Mouse (Mus musculus) Patski (cell line): ENCODE measurements around the gene Gm10718. TPM values are rescaled to one million over a fixed set of nuclear protein-coding genes. Genes with fewer than 3 reads are reported as not detected.
"Not testable (repeated sequence)": the region's sequence is repeated elsewhere in the genome, so short reads cannot be mapped to it uniquely, and the experiment has no call there.

Experiments used
- ATAC-seq: fragments of 100-300 bp; one replicate; pipeline ENCODE4 v1.8.0; 2021
- CTCF ChIA-PET: fragments of 350-600 bp; sonication (Branson Sonifier 250); formaldehyde crosslinking; loops from one replicate; lab custom pipeline; 2022; ENCODE audit warnings: inconsistent platforms; lab: Charles Lee
- POLR2A ChIA-PET: fragments of 350-600 bp; sonication (Branson Sonifier 250); formaldehyde crosslinking; loops from one replicate; lab custom pipeline; 2022; ENCODE audit warnings: antibody characterized with exemption, inconsistent platforms; lab: Charles Lee
- DNase-seq: peaks from one replicate; pipeline ENCODE4 v3.0.0-alpha.2; 2011; ENCODE audit warnings: low read depth, low spot score
- H3K27me3 ChIP-seq: fragments of 371-371 bp; one replicate; pipeline ENCODE4 v1.5.1; 2021
- in situ Hi-C: fragments of 300-500 bp; cut with MboI; formaldehyde crosslinking; loops from 3 replicates; pipeline ENCODE4 v1.11.1; 2018; ENCODE audit warnings: low pct_unique_long_range_greater_than_20kb, mixed read lengths
- polyA plus RNA-seq: library from polyadenylated mRNA; unstranded; gene quantifications from one replicate; pipeline ENCODE4 v1.2.3, GENCODE M21; 2021

Gene Gm10718
- polyA plus RNA-seq, 1 experiment from 2014 or later = not detected

GRCm38 (mm10) chr9:3018944-3019343 is 4.4 kb upstream of the Gm10718 start:
- DNase-seq, CTCF ChIA-PET, H3K27me3 ChIP-seq, ATAC-seq, POLR2A ChIA-PET, in situ Hi-C loops: not testable (repeated sequence)

- POLR2A ChIA-PET, H3K27me3 ChIP-seq, in situ Hi-C loops, ATAC-seq, DNase-seq, CTCF ChIA-PET: not testable (repeated sequence)
These were observed 3.3 kb upstream of the Gm10718 start for GRCm38 (mm10) chr9:3019835-3020727.

- H3K27me3 ChIP-seq, ATAC-seq, DNase-seq, in situ Hi-C loops, CTCF ChIA-PET, POLR2A ChIA-PET: not testable (repeated sequence)
These were observed 885 bp upstream of the Gm10718 start for GRCm38 (mm10) chr9:3022316-3023008.

GRCm38 (mm10) chr9:3023985-3024648 is 770 bp downstream of the Gm10718 start:
- H3K27me3 ChIP-seq, in situ Hi-C loops, DNase-seq, ATAC-seq, POLR2A ChIA-PET, CTCF ChIA-PET: not testable (repeated sequence)

DNA sequence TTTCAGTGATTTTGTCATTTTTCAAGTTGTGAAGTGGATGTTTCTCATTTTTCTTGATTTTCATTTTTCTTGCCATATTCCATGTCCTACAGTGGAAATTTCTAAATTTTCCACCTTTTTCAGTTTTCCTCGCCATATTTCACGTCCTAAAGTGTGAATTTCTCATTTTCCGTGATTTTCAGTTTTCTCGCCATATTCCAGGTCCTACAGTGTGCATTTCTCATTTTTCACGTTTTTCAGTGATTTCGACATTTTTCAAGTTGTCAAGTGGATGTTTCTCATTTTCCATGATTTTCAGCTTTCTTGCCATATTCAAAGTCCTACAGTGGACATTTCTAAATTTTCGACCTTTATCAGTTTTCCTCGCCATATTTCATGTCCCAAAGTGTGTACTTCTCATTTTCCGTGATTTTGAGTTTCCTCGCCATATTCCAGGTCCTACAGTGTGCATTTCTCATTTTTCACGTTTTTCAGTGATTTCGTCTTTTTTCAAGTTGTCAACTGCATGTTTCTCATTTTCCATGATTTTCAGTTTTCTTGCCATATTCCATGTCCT is 1.6 kb downstream of the Gm10718 start, which contains the start of gene Gm10717:
Gene Gm10717 (plus strand): TSS at position 506 of the 556 bp plus-strand sequence.
- DNase-seq, in situ Hi-C loops, CTCF ChIA-PET, POLR2A ChIA-PET, H3K27me3 ChIP-seq, ATAC-seq: not testable (repeated sequence)

DNA sequence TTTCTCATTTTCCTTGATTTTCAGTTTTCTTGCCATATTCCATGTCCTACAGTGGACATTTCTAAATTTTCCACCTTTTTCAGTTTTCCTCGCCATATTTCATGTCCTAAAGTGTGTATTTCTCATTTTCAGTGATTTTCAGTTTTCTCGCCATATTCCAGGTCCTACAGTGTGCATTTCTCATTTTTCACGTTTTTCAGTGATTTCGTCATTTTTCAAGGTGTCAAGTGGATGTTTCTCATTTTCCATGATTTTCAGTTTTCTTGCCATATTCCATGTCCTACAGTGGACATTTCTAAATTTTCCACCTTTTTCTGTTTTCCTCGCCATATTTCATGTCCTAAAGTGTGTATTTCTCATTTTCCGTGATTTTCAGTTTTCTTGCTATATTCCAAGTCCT is 2.3 kb downstream of the Gm10718 start:
- in situ Hi-C loops, H3K27me3 ChIP-seq, ATAC-seq, CTCF ChIA-PET, DNase-seq, POLR2A ChIA-PET: not testable (repeated sequence)

DNA sequence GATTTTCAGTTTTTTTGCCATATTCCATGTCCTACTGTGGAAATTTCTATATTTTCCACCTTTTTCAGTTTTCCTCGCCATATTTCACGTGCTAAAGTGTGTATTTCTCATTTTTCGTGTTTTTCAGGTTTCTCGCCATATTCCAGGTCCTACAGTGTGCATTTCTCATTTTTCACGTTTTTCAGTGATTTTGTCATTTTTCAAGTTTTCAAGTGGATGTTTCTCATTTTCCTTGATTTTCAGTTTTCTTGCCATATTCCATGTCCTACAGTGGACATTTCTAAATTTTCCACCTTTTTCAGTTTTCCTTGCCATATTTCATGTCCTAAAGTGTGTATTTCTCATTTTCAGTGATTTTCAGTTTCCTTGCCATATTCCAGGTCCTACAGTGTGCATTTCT is 2.8 kb downstream of the Gm10718 start:
- CTCF ChIA-PET, ATAC-seq, POLR2A ChIA-PET, in situ Hi-C loops, H3K27me3 ChIP-seq, DNase-seq: not testable (repeated sequence)

- H3K27me3 ChIP-seq, in situ Hi-C loops, CTCF ChIA-PET, POLR2A ChIA-PET, ATAC-seq, DNase-seq: not testable (repeated sequence)
These were observed 3.4 kb downstream of the Gm10718 start for GRCm38 (mm10) chr9:3026741-3027140.

DNA sequence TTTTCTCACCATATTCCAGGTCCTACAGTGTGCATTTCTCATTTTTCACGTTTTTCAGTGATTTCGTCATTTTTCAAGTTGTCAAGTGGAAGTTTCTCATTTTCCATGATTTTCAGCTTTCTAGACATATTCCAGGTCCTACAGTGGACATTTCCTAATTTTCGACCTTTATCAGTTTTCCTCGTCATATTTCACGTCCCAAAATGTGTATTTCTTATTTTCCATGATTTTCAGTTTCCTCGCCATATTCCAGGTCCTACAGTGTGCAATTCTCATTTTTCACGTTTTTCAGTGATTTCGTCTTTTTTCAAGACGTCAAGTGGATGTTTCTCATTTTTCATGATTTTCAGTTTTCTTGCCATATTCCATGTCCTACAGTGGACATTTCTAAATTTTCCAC is 3.9 kb downstream of the Gm10718 start:
- POLR2A ChIA-PET, DNase-seq, CTCF ChIA-PET, H3K27me3 ChIP-seq, in situ Hi-C loops, ATAC-seq: not testable (repeated sequence)

- CTCF ChIA-PET, ATAC-seq, in situ Hi-C loops, POLR2A ChIA-PET, DNase-seq, H3K27me3 ChIP-seq: not testable (repeated sequence)
These were observed 6.1 kb downstream of the Gm10718 start for GRCm38 (mm10) chr9:3029276-3030000.

GRCm38 (mm10) chr9:3030677-3031318 is 7.5 kb downstream of the Gm10718 start:
- H3K27me3 ChIP-seq, ATAC-seq, in situ Hi-C loops, POLR2A ChIA-PET, CTCF ChIA-PET: not testable (repeated sequence)
- peak; percentile 100 for DNase-seq

DNA sequence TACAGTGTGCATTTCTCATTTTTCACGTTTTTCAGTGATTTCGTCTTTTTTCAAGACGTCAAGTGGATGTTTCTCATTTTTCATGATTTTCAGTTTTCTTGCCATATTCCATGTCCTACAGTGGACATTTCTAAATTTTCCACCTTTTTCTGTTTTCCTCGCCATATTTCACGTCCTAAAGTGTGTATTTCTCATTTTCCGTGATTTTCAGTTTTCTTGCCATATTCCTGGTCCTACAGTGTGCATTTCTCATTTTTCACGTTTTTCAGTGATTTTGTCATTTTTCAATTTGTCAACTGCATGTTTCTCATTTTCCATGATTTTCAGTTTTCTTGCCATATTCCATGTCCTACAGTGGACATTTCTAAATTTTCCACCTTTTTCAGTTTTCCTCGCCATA is 11.0 kb downstream of the Gm10718 start, which contains the start of gene Gm17535:
Gene Gm17535 (plus strand): TSS at position 301 of the 400 bp plus-strand sequence.
- ATAC-seq, H3K27me3 ChIP-seq, DNase-seq, in situ Hi-C loops, CTCF ChIA-PET, POLR2A ChIA-PET: not testable (repeated sequence)

- CTCF ChIA-PET = not testable (repeated sequence)
These were observed 13.2 kb downstream of the Gm10718 start, which contains the start of gene Gm10715 for GRCm38 (mm10) chr9:3036577-3036976. Gene Gm10715 (plus strand): TSS chr9:3036877.

More at GRCm38 (mm10) chr9:3036577-3036976, 13.2 kb downstream of the Gm10718 start, which contains the start of gene Gm10715:
- H3K27me3 ChIP-seq, in situ Hi-C loops, ATAC-seq, DNase-seq, POLR2A ChIA-PET: not testable (repeated sequence)
